Mouse (Mus musculus): Measurements from ENCODE around the gene Stx12.

The Stx12 gene

GRCm38 (mm10) chr4:132864856-132865255, 19.5 kb downstream of the Stx12 start:
- no peak for DNase-seq (ENCODE audit: low read depth, low spot score)

GRCm38 (mm10) chr4:132863012-132863411, 21.3 kb downstream of the Stx12 start:
- DNase-seq (ENCODE audit: low read depth, low spot score), result peak; percentile 14

GRCm38 (mm10) chr4:132860880-132861279, 23.4 kb downstream of the Stx12 start:
- DNase-seq (ENCODE audit: low read depth, low spot score), result no peak

- no peak for DNase-seq (ENCODE audit: low read depth, low spot score)
Observed at GRCm38 (mm10) chr4:132843705-132844071, 40.6 kb downstream of the Stx12 start.

GRCm38 (mm10) chr4:132842970-132843704, 41.2 kb downstream of the Stx12 start, which contains the start of gene Ppp1r8:
Ppp1r8 (minus strand) TSS chr4:132843169.
- peak; percentile 100 for DNase-seq (ENCODE audit: low read depth, low spot score)

- DNase-seq (ENCODE audit: low read depth, low spot score), result peak; percentile 46
Observed at GRCm38 (mm10) chr4:132842281-132842906, 41.9 kb downstream of the Stx12 start.

- no peak for DNase-seq (ENCODE audit: low read depth, low spot score)
Observed at GRCm38 (mm10) chr4:132841493-132841892, 42.8 kb downstream of the Stx12 start.

- DNase-seq (ENCODE audit: low read depth, low spot score), result peak; percentile 94
Observed at GRCm38 (mm10) chr4:132823614-132824366, 60.5 kb downstream of the Stx12 start.

GRCm38 (mm10) chr4:132818442-132818841, 65.9 kb downstream of the Stx12 start:
- no peak for DNase-seq (ENCODE audit: low read depth, low spot score)

- DNase-seq (ENCODE audit: low read depth, low spot score), result no peak
Observed at GRCm38 (mm10) chr4:132816855-132817254, 67.5 kb downstream of the Stx12 start.

- no peak for DNase-seq (ENCODE audit: low read depth, low spot score)
Observed at GRCm38 (mm10) chr4:132816404-132816803, 67.9 kb downstream of the Stx12 start.

GRCm38 (mm10) chr4:132809621-132810020, 74.7 kb downstream of the Stx12 start:
- DNase-seq (ENCODE audit: low read depth, low spot score), result no peak

- no peak for DNase-seq (ENCODE audit: low read depth, low spot score)
Observed at GRCm38 (mm10) chr4:132807771-132808641, 76.3 kb downstream of the Stx12 start.

GRCm38 (mm10) chr4:132806620-132807191, 77.6 kb downstream of the Stx12 start:
- no peak for DNase-seq (ENCODE audit: low read depth, low spot score)

GRCm38 (mm10) chr4:132805599-132806197, 78.6 kb downstream of the Stx12 start:
- DNase-seq (ENCODE audit: low read depth, low spot score), result no peak

- no peak for DNase-seq (ENCODE audit: low read depth, low spot score)
Observed at GRCm38 (mm10) chr4:132805146-132805545, 79.2 kb downstream of the Stx12 start.

GRCm38 (mm10) chr4:132804331-132804730, 80.0 kb downstream of the Stx12 start:
- DNase-seq (ENCODE audit: low read depth, low spot score), result no peak

GRCm38 (mm10) chr4:132803876-132804275, 80.4 kb downstream of the Stx12 start:
- no peak for DNase-seq (ENCODE audit: low read depth, low spot score)

All from ZHBTc4 (cell line).